Mouse (Mus musculus) MEL (cell line): ENCODE results near the gene Kcnk2.

ENCODE experiments used
- CHD2 ChIP-seq: IDR thresholded peaks from 2 replicates; pipeline ENCODE4 v1.6.1; 2011; ENCODE audit warnings: low read length, improper control_type of control experiment
- CTCF ChIP-seq, 3 experiments: IDR thresholded peaks in 2 of 3; conservative IDR thresholded peaks in 1 of 3; 2 replicates each; pipeline ENCODE4 v1.5.1; 2011 to 2012; ENCODE audit warnings: low read length in 3 of 3, low read depth in 2 of 3, mild to moderate bottlenecking in 2 of 3, improper control_type of control experiment in 1 of 3, inconsistent platforms in 1 of 3, mixed read lengths in 1 of 3, moderate library complexity in 1 of 3; ENCODE audit not compliant: control insufficient read depth in 1 of 3, insufficient read depth in 1 of 3, poor library complexity in 1 of 3, severe bottlenecking in 1 of 3
- E2F4 ChIP-seq: IDR thresholded peaks from 2 replicates; pipeline ENCODE4 v1.6.1; 2011; ENCODE audit warnings: low read depth, low read length, improper control_type of control experiment, borderline replicate concordance
- EP300 ChIP-seq, 2 experiments: IDR thresholded peaks; 2 replicates each; pipeline ENCODE4 v1.6.1; 2011; ENCODE audit warnings: improper control_type of control experiment in 2 of 2, low read length in 2 of 2, low read depth in 1 of 2, mild to moderate bottlenecking in 1 of 2
- GATA1 ChIP-seq: IDR thresholded peaks from 2 replicates; pipeline ENCODE4 v1.6.1; 2011; ENCODE audit warnings: low read depth, low read length, improper control_type of control experiment
- HCFC1 ChIP-seq: IDR thresholded peaks from 2 replicates; pipeline ENCODE4 v1.6.1; 2012; ENCODE audit warnings: low read depth, mild to moderate bottlenecking, inconsistent platforms, low read length, improper control_type of control experiment, moderate library complexity
- MAX ChIP-seq: IDR thresholded peaks from 2 replicates; pipeline ENCODE4 v1.6.1; 2011; ENCODE audit warnings: low read length, improper control_type of control experiment
- MEF2A ChIP-seq: IDR thresholded peaks from 2 replicates; pipeline ENCODE4 v1.6.1; 2014; ENCODE audit warnings: low read depth, mild to moderate bottlenecking, inconsistent platforms, low read length, improper control_type of control experiment; ENCODE audit not compliant: poor library complexity, insufficient replicate concordance, severe bottlenecking; ENCODE audit errors: extremely low read depth
- POLR2A ChIP-seq, 2 experiments: IDR thresholded peaks; 2 replicates each; pipeline ENCODE4 v1.6.1; 2011 to 2012; ENCODE audit warnings: low read length in 2 of 2, mild to moderate bottlenecking in 2 of 2, control low read depth in 1 of 2, improper control_type of control experiment in 1 of 2, low read depth in 1 of 2, moderate library complexity in 1 of 2; ENCODE audit not compliant: control insufficient read depth in 1 of 2, insufficient read depth in 1 of 2, poor library complexity in 1 of 2

DNA sequence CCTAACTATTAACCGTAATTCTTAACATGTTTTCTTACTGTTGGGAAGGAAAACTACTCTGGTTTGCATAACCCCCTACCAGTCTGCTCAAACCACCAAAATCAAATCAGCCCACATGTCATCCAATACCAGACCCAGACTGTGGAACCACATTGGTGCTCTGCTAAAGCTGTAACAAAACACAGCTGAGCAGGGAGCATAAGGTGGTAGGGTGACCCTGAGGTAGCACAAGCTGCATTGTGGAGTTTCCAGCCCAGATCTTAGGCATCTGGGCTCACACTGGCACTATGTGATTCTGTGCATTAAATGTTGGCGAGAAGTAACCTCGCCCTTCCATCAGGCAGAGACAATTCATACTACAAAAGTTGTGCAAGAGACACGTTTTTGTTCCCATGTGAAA, 1.1 kb upstream of the Kcnk2 start:
- no peak for TF ChIP-seq HCFC1
- TF ChIP-seq GATA1 = no peak
- TF ChIP-seq MAX = no peak
- no peak for TF ChIP-seq CTCF (IDR thresholded peaks at IDR 0.05 in 2 of 3, conservative IDR thresholded peaks at IDR 0.05 in 1 of 3; ENCODE audit: control insufficient read depth in 1 of 3, insufficient read depth in 1 of 3, low read depth in 2 of 3, low read length in 3 of 3, poor library complexity in 1 of 3, severe bottlenecking in 1 of 3)
- no peak for TF ChIP-seq EP300 (IDR thresholded peaks at IDR 0.05; ENCODE audit: low read depth in 1 of 2, low read length in 2 of 2)
- no peak for TF ChIP-seq POLR2A (IDR thresholded peaks at IDR 0.05; ENCODE audit: control insufficient read depth in 1 of 2, insufficient read depth in 1 of 2, low read depth in 1 of 2, low read length in 2 of 2, poor library complexity in 1 of 2)
- TF ChIP-seq MEF2A = no peak
- TF ChIP-seq E2F4 = no peak
- TF ChIP-seq CHD2 = no peak
